Mouse (Mus musculus): ENCODE data around the gene Lsamp.
A peak's percentile ranks its signal among the peaks of the same experiment; 100 is the strongest.

Gene Lsamp

DNA sequence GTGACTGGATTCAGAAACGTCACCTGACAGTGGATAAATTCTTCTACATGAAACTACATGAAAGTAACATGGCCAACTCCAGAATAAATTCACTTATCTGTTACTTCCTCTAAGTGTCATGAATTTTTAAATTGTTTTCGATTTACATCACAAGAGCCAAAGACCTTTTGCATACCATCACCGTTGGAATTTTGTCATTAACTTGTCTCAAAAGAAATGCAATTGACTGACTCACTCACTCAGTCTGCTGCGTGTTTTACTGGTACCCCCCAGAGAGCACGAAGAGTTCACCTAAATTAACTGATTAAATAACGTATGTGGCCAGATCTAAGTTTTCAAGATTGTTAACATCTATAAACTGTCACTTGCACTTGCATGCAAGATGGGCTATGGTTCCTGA lies 672.7 kb downstream of the Lsamp start:
- no peak for DNase-seq (ENCODE audit: low spot score in 2 of 2)

GRCm38 (mm10) chr16:40685531-40685930 lies 701.4 kb downstream of the Lsamp start:
- no peak for DNase-seq (ENCODE audit: low spot score in 2 of 2)

- no peak for DNase-seq (ENCODE audit: low spot score in 2 of 2)
Observed at GRCm38 (mm10) chr16:40692292-40692691, 708.1 kb downstream of the Lsamp start.

GRCm38 (mm10) chr16:40697253-40697652 lies 713.1 kb downstream of the Lsamp start:
- DNase-seq (ENCODE audit: low spot score in 2 of 2) = no peak

- peak in 1 of 2 experiments; percentile 14 for DNase-seq (ENCODE audit: low spot score in 2 of 2)
Observed at GRCm38 (mm10) chr16:40708558-40708957, 724.4 kb downstream of the Lsamp start.

DNA sequence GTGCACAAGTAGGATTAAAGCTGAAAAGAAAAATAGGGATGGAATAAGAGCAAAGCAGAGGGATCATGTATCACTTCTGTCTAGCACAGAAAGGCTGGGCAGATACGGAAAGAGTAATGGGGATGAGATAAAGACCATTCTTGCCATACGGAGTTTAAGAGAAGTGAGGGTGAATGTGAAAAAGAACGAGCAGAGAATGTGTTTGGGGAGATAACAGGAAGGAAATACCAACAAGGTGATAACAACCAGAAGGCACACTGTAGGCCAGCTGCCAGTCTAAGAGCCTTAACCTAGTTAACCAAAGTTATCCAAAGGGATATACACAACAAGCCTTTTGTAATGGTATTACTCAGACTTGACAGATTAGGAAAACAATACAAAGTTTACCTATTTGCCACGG lies 725.4 kb downstream of the Lsamp start:
- no peak for DNase-seq (ENCODE audit: low spot score in 2 of 2)

GRCm38 (mm10) chr16:40710068-40710467 lies 725.9 kb downstream of the Lsamp start:
- no peak for DNase-seq (ENCODE audit: low spot score in 2 of 2)

GRCm38 (mm10) chr16:40710491-40710890 lies 726.3 kb downstream of the Lsamp start:
- no peak for DNase-seq (ENCODE audit: low spot score in 2 of 2)

DNA sequence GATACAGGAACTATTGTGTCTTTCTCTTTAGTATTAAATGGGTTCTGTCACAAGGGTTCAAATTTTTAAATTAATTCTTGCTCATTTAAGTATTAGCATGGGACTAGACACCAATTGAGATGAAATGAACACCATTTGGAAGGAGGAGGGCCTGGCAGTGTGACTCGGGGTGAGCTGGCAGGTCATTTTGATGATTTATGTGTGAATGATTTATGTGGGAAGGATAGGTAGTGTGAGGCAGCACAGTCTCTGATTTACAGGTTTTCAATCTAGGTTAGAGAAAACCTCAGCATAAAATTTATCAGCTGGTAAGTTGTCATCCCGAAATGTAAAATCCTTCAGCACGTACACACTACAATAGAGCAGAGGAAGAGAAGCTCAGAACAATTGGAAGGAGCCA lies 729.6 kb downstream of the Lsamp start:
- no peak for DNase-seq (ENCODE audit: low spot score in 2 of 2)

GRCm38 (mm10) chr16:40739015-40739414 lies 754.9 kb downstream of the Lsamp start:
- DNase-seq (ENCODE audit: low spot score in 2 of 2) = peak; percentile 46 to 75

DNA sequence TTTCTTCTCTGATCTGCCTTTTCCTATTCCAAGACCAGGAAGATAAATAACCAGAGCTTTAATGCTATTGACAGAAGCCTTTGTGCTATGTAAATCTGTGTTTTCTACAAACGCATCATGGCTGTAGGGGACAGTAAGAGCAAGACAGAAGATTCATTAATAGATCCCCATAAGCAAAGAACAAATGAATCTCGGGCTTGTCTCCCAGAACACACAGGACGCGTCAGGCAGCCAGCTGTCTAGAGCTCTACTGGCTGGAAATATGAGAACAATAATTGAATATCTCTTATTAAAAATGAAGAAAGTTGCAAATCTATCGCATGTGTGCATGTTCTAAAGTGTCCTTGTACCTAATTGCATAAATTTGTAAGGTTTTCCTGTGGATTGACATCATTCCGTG lies 755.6 kb downstream of the Lsamp start:
- no peak for DNase-seq (ENCODE audit: low spot score in 2 of 2)

GRCm38 (mm10) chr16:40740273-40740672 lies 756.1 kb downstream of the Lsamp start:
- DNase-seq (ENCODE audit: low spot score in 2 of 2) = no peak

GRCm38 (mm10) chr16:40827191-40827590 lies 843.0 kb downstream of the Lsamp start:
- no peak for DNase-seq (ENCODE audit: low spot score in 2 of 2)

DNA sequence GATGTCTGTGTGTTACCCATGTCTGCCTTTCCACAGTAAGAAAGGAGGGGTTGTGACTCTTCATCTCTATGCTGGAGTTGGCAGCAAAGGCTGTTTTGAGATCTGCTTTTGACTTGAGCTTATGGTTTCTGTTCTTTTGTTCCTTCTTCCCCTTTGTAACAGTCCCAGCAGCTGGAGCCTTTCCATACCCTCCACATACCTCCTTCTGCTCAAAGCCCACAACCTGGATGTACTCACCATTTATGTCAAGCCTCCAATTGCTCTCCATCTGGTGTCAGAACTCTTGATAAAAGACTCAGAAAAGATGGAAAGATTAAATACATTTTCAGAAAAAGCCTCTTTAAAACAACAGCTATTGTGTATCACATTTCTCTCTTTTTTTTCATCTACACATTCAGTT lies 847.4 kb downstream of the Lsamp start:
- no peak for DNase-seq (ENCODE audit: low spot score in 2 of 2)

GRCm38 (mm10) chr16:40841765-40842164 lies 857.6 kb downstream of the Lsamp start:
- DNase-seq (ENCODE audit: low spot score in 2 of 2) = no peak

DNA sequence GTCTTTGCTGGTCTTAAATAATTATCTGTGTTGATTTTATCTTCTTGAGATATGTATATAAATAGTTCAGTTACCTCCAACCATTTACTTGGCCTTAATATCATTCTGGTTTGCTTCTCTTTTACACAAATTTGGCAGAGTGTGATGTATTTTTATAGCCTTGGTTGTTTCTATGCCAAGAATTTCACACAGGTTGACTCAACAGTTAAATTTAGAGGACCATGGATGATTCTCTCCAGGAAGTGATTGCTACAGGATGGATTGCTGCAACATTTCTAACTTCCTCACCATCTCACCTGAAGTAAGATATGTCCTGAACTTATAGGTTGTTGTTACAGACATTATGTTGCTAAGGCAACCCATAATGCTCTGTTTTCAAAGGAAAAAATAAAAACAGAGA lies 882.6 kb downstream of the Lsamp start:
- DNase-seq (ENCODE audit: low spot score in 2 of 2) = no peak

- no peak for DNase-seq (ENCODE audit: low spot score in 2 of 2)
Observed at GRCm38 (mm10) chr16:40878301-40878700, 894.1 kb downstream of the Lsamp start.

DNA sequence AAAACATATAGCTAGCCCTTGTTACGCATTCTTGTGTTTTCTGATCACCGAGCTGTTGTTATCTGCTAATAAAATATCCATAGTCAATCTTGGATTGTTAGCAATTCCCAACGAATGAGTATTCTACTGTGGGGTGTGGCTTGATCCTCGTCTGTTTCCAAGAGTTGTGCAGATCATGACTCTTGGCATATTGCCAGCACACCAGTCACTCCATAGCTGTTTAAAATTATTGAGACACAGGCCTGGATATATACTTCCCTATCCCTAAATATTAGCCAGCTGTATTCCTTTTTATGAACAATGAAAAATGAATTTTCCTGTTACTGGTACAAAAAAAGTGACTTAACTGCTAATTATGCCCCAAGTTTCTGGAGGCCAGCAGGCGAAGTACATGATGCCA lies 897.8 kb downstream of the Lsamp start:
- DNase-seq (ENCODE audit: low spot score in 2 of 2) = no peak

DNA sequence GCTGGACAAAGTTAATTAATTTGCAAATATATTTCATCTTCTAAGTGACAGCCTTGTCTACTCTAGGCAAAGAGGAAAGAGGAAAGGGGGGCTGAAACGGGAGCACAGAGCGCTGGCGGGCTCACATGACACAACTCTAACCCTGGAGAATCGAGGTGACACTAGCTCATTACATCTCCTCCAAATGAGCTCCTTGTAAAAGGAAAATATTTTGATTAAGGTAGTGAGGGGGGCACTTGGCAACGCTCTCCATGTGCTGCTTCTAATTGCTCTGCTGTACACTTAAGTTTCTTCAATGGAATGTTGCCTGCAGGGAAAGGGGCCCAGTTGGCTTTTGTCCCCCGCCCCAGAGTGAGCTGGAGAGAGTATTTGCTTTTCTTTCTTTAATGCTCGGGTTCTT lies 907.2 kb downstream of the Lsamp start:
- DNase-seq (ENCODE audit: low spot score in 2 of 2) = no peak

- DNase-seq (ENCODE audit: low spot score in 2 of 2) = no peak
Observed at GRCm38 (mm10) chr16:40897768-40898327, 913.7 kb downstream of the Lsamp start.

DNA sequence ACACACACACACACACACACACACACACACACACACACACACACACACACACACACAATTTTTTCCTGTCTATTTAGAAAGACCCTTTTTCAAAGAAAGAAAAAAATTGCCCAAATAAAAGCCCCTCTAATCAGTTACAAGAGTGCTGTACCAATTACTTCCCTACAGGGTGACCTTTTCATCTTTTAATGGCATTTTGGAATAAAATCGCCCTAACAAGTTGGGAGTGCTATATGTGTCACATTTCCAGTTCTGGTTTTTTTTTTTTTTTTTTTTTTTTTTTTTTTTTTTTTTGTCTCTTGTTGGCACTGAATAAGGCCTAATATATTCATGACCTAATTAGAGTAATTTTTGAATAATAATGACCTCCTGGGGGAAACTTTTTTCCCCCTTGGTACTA lies 923.7 kb downstream of the Lsamp start:
- DNase-seq (ENCODE audit: low spot score in 2 of 2) = no peak

DNA sequence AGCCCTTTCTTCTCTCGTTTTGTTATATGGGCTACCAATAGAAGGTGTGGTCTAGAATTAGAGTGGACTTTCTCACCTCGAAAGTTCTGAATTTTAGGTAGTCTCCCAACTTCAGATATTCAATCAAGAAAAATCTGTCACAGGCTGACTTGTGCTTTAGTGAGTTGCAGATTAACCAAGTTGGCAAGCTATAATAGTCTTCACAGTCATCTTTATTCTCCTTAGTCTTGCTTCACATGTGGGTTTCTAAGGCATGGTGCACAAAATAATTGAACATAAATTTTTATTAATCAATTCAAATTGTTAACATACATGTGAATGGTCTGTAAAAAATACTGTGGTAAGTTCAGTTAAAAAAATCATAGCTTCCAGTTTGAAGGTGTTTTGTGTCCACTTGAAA lies 930.0 kb downstream of the Lsamp start:
- DNase-seq (ENCODE audit: low spot score in 2 of 2) = no peak

GRCm38 (mm10) chr16:40930596-40930995 lies 946.4 kb downstream of the Lsamp start:
- DNase-seq (ENCODE audit: low spot score in 2 of 2) = no peak

GRCm38 (mm10) chr16:40942266-40942665 lies 958.1 kb downstream of the Lsamp start:
- no peak for DNase-seq (ENCODE audit: low spot score in 2 of 2)
